Mouse (Mus musculus): ENCODE data around the gene Kcnk18.

- TF ChIP-seq CTCF (IDR thresholded peaks at IDR 0.05; ENCODE audit: extremely low read depth, insufficient read length, insufficient replicate concordance, low read depth, low read length), result no peak
- no peak for TF ChIP-seq POLR2A (IDR thresholded peaks at IDR 0.05; ENCODE audit: low read depth, low read length)
These were observed 33.6 kb downstream of the Kcnk18 start for GRCm38 (mm10) chr19:59252651-59253050.

Data from small intestine, adult 2 months (tissue).